Mouse (Mus musculus): Measurements from ENCODE around the gene Gm813.

Gene Gm813

GRCm38 (mm10) chr16:58604680-58605079, 12.1 kb downstream of the Gm813 start:
- DNase-seq (ENCODE audit: low spot score): no peak

DNA sequence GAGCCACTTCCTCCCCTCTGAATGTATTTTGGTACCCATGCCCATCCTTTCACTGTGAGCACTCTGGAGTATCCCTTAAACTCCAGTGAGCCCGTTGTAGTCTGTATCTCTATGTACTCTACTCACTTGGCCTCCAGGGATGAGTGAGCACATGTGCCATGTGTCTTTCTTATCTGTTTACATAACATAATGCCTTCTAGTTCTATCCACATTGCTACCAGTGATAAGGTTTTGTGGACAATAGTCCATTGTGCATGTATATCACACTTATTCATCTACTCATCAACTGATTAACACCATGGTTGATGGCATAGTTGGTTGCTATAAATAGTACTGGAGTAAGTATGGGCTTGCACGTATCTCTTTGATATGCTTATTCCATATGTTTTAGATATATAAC, 12.9 kb downstream of the Gm813 start:
- no peak for DNase-seq (ENCODE audit: low spot score)

GRCm38 (mm10) chr16:58600846-58601245, 15.9 kb downstream of the Gm813 start:
- DNase-seq (ENCODE audit: low spot score): no peak

GRCm38 (mm10) chr16:58591299-58591698, 25.5 kb downstream of the Gm813 start:
- no peak for DNase-seq (ENCODE audit: low spot score)

DNA sequence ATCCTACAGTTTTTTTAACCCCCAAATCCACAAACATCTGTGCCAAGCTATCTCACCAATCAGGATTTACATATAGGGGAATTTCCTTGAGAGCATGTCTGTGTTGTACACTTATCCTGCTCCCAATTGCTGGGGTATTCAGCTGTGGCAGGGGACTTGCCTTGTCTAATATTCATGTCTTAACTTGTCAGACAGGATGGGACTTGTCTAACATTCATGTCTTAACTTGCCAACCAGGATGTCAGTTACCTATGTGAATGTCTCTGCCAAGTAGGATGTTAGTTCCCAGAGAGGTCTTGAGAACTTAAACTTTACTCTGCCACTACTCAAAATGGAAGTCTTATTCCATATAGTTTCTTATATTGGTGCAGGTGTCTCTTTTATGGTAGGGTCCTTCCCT, 27.3 kb downstream of the Gm813 start:
- no peak for DNase-seq (ENCODE audit: low spot score)

DNA sequence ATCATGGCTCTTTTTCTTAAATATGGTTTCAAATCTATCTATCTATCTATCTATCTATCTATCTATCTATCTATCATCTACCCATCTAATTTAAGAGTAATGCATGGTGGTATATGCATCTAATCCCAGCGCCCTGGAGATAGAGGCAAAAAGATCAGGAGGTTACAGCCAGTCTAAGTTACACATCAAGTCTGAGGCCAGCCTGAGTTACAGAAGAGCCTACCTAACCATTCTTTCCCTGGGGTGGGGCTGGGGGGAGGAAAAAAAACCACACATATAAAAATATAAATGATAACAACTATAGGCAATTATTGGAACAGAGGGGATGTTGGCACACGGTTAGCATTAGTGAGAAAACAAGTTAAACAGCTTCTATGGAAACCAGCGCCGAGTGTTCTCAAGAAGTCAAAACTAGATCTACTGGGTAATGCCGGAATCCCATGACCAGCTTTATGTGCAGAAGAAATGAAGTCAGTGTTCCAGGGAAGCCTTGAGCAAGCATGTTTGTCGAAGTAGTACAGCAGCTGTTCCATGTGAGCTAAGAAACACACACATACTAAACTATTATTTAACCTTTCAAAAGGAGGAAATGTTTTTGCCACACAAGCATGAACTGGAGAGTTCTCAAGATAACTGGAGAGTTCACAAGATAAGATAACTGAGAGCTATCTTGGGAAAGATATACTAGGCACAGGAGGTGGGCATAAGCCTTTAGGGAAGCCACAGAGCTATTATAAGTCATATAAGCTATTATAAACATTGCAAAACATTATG, 42.6 kb downstream of the Gm813 start:
- no peak for DNase-seq (ENCODE audit: low spot score)

DNA sequence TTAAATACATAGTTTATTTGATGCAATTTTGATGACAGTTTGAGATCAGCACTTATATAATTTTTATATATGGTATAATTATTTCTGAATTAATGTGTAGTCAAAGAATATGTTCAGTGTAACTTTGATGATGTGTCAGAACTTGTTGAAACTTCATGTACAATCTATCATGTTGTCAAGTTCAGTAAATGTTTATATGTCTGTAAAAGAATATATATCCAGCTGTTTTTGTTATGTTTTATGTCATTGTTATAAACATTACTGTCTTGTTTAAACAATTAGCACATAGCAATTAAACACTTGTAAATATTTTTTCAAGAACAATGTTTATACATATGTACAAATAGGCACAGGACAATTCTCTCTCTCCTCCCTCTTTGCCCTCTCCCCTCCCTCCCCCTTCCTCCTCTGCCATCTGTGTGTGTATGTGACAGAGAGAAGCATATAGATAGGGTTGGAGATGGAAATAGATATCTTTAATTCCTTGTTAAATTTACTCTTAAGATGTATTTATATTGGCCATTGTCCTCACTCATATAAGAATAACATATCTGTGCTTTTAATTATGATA, 46.0 kb downstream of the Gm813 start:
- no peak for DNase-seq (ENCODE audit: low spot score)

All from T-cell, adult 2 months (primary cell).